Mouse (Mus musculus) intestine, embryonic 16.5 days (tissue): Measurements from ENCODE around the gene Pax4. TPM values are rescaled to one million over a fixed set of nuclear protein-coding genes. Genes with fewer than 3 reads are reported as not detected.

ENCODE experiments used
- polyA plus RNA-seq: library from polyadenylated mRNA; unstranded; fragments of >200 nt; fragmentation: Nextera tagmentation; extraction: Ambion mirVana; gene quantifications from 2 replicates; pipeline ENCODE4 v1.2.1, GENCODE M21; 2015

The Pax4 gene
- polyA plus RNA-seq, 1 experiment from 2014 or later: 1.8 TPM

Other genes starting within 250 kb of the Pax4 start
- gene Zfp800, start 51.3 kb downstream of the Pax4 start, polyA plus RNA-seq: 22.6 and 23.2 TPM in 2 replicates
- gene Arf5, start 25.8 kb downstream of the Pax4 start, polyA plus RNA-seq: 271 and 273 TPM in 2 replicates
- gene Fscn3, start 21.6 kb downstream of the Pax4 start, polyA plus RNA-seq: 0.07 TPM in 1 of 2 replicates, not detected in the other
- 8.4 and 8.6 TPM in 2 replicates for gene Gcc1, start 21.0 kb downstream of the Pax4 start, polyA plus RNA-seq
- 125 and 127 TPM in 2 replicates for gene Snd1, start 25.8 kb upstream of the Pax4 start, polyA plus RNA-seq